Comparison of ENCODE assay signal across 17 mouse cellular contexts in the genomic region with DNA sequence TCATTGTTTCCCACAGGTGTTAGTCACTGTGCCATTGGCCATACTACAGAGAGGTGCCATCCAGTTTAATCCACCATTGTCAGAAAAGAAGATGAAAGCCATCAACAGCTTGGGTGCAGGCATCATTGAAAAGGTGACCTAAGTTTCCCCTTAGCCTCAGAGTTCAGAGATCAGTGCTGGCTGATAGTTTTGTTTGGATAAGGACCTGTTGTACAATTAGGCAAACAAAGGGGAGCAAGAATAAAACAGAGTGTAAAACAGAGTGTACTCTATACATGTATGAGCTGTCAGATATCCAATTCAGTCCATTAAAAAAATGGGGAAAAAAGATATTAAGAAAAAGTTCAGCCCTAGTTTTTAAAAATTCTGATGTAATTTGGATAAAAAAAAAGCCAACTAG.
"Had no signal": no experiment of that assay in that cellular context is flagged by ENCODE, and none has a peak within 500 bp of the region (broad histone marks: within the 10 kb centered on the region; RNA-seq: fewer than 3 reads in every experiment).

No protein-coding gene starts in this region.

- H3K9me3 ChIP-seq: intestine, embryonic 15.5 days; limb, embryonic 15.5 days; midbrain, embryonic 15.5 days; neural tube, embryonic 12.5 days; neural tube, embryonic 15.5 days had no signal

- H3K27me3 ChIP-seq: intestine, embryonic 15.5 days; limb, embryonic 12.5 days; limb, embryonic 15.5 days; midbrain, embryonic 15.5 days; neural tube, embryonic 12.5 days; neural tube, embryonic 15.5 days had no signal

- H3K4me1 ChIP-seq: intestine, embryonic 15.5 days; limb, embryonic 12.5 days; limb, embryonic 15.5 days; midbrain, embryonic 15.5 days; neural tube, embryonic 12.5 days; neural tube, embryonic 15.5 days had no signal

- ATAC-seq: intestine, embryonic 15.5 days; midbrain, embryonic 15.5 days had no signal

- H3K27ac ChIP-seq: intestine, embryonic 15.5 days; limb, embryonic 12.5 days; limb, embryonic 15.5 days; midbrain, embryonic 15.5 days; neural tube, embryonic 12.5 days; neural tube, embryonic 15.5 days had no signal

- H3K4me3 ChIP-seq: intestine, embryonic 15.5 days; limb, embryonic 12.5 days; limb, embryonic 15.5 days; midbrain, embryonic 15.5 days; neural tube, embryonic 12.5 days; neural tube, embryonic 15.5 days had no signal

- H3K9ac ChIP-seq: intestine, embryonic 15.5 days; limb, embryonic 12.5 days; limb, embryonic 15.5 days; midbrain, embryonic 15.5 days; neural tube, embryonic 12.5 days; neural tube, embryonic 15.5 days had no signal

- DNase-seq: kidney, adult 18-20 months; kidney, adult 9 months; kidney, postnatal 14 days; kidney, postnatal 4 days; left cerebral cortex, postnatal 4 days; lung, adult 2 months; lung, postnatal 14 days; lung, postnatal 4 days; retina, postnatal 1 day; thymus, postnatal 25 days had no signal

- H3K4me2 ChIP-seq: intestine, embryonic 15.5 days; limb, embryonic 12.5 days; limb, embryonic 15.5 days; midbrain, embryonic 11.5 days; midbrain, embryonic 15.5 days; neural tube, embryonic 12.5 days; neural tube, embryonic 15.5 days had no signal
